Mouse (Mus musculus) left cerebral cortex, adult 6 months (tissue): ENCODE data around the gene Parp1. TPM values are rescaled to one million over a fixed set of nuclear protein-coding genes. Genes with fewer than 3 reads are reported as not detected.

Experiments
- long read RNA-seq, 2 experiments: library from polyadenylated mRNA; unstranded; transcript quantifications; one replicate each; pipeline ENCODE4 v2.0.0; 2019 to 2020
- polyA plus RNA-seq: library from polyadenylated mRNA; unstranded; fragments of <200 nt; fragmentation: Nextera tagmentation; gene quantifications from 2 replicates; pipeline ENCODE4 v1.2.3, GENCODE M21; 2021

Parp1 gene
- polyA plus RNA-seq: 32.1 and 36.2 TPM in 2 replicates
- long read RNA-seq, experiment 1, transcript Parp1-201 (23 exons, 3,873 nt): major isoform, 130 of 176 reads
- long read RNA-seq, experiment 1, partial matches to known transcripts: 32 of 176 reads
- long read RNA-seq, experiment 1, other reads (novel, unspliced or antisense): 14 of 176 reads
- long read RNA-seq, experiment 2, transcript Parp1-201 (23 exons, 3,873 nt): major isoform, 10 of 52 reads
- long read RNA-seq, experiment 2, partial matches to known transcripts: 36 of 52 reads
- long read RNA-seq, experiment 2, other reads (novel, unspliced or antisense): 6 of 52 reads

DNA sequence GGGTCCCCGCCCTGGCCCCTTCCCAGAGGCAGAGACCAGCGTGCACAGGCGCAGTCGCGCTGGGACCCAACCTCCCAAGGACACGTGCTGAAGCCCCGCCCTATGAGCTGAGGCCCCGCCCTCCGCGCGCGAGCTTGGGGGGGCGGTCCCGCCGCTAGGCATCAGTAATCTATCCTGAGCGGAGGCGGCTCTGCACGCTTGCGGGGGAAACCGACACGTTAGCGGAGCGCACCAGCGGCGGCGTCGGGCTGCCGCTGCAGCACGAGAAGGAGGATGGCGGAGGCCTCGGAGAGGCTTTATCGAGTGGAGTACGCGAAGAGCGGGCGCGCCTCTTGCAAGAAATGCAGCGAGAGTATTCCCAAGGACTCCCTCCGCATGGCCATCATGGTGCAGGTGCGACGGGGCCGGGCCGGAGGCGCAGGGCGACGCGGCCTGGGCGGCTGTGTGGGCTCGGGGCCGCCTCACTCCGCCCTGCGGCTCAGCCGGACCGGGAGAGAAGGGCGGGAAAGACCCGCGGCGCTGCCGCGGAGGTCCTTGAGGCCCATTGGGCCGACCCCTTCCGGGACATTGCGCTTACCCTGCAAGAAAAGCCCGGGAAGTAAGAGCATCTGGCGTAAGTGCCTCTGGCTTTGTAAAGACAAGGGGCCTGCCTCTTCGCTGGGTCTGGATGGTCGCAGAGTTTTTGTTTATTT, at the start of gene Parp1:
Gene Parp1 (plus strand): TSS at position 164 of the 692 bp plus-strand sequence.

GRCm38 (mm10) chr1:180641137-180641517, 72.4 kb downstream of the Parp1 start, which contains the start of gene Lin9:
TSS of gene Lin9 (plus strand) at chr1:180641150.

Other genes starting within 250 kb of the Parp1 start
- 1.1 and 3.0 TPM in 2 replicates for gene Itpkb, start 238.4 kb upstream of the Parp1 start, polyA plus RNA-seq
- gene Stum, start 85.4 kb upstream of the Parp1 start, polyA plus RNA-seq: 52.6 and 73.8 TPM in 2 replicates
- gene Lin9, start 72.2 kb downstream of the Parp1 start, polyA plus RNA-seq: 1.3 and 2.2 TPM in 2 replicates
- not detected in 2 replicates for gene Mixl1, start 128.1 kb downstream of the Parp1 start, polyA plus RNA-seq
- gene Acbd3, start 157.1 kb downstream of the Parp1 start, polyA plus RNA-seq: 6.0 TPM in 2 replicates
- 246 and 299 TPM in 2 replicates for gene H3f3a, start 245.0 kb downstream of the Parp1 start, polyA plus RNA-seq